Mouse (Mus musculus) liver, adult (tissue): ENCODE results near the gene Kmt2d.
A peak's percentile ranks its signal among the peaks of the same experiment; 100 is the strongest.

Experiments used
- GATA4 ChIP-seq: IDR thresholded peaks from 2 replicates; pipeline ENCODE4 v1.6.1; 2014; ENCODE audit warnings: mild to moderate bottlenecking, low read length; ENCODE audit not compliant: insufficient replicate concordance

Kmt2d gene

DNA sequence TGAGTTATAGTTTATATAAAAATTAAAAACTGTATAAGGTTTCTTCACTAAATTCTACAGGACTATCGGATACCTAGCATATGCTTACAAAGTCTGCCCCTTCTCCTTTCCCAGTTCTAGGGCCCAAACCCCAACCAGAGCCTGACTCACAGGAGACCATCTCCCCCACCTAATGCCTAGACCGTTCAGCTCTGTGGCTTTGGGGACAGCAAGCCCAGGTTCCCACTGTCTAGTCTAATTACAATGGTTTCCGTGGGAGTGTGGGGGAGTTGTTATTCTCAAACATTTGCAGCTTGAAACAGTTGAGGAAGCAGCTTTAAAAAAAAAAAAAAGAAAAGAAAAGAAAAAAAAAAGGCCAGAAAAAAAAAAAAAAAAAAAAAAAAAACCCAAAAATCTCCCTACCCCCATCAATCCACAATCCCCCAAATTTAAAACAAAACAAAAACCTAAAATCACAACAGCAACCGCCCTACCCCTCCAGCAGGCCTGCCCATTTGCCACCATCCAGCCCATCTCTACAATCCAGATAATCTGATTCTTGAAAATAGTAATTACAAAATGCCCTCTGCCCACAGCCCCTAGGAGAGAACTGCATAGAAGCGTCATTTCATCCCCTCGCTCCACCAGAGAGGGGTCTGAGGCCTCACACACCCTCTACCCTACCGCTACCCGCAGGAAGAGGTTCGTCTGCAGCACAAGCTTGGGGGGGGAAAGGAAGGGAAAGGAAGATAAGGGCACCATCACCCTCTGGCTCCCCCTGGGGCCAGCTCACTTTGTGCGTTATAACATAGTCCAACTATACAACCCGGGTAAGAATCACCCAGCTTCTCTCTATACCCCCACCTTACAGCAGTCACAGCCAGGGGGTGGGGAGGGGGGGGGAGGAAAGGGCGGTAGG is 38.6 kb downstream of the Kmt2d start:
- peak; percentile 30; the same call in 1 of the 2 replicates for TF ChIP-seq GATA4

DNA sequence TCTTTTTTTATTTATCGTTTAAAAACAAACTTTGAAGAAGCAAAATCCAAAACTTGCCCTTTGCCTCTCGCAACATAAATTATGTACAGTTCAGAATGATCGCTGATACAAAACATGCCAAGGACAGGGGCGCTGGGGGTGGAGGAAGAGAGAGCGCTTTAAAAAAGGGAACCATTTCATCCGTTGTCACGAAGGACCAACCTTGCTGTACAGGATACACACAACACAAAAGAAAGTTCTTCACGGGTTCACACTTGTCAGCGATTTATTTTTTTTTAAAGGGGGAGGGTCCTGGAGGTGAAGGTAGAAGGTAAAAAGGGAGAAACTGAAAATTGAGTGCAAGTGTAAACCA is 39.3 kb downstream of the Kmt2d start:
- no peak for TF ChIP-seq GATA4

DNA sequence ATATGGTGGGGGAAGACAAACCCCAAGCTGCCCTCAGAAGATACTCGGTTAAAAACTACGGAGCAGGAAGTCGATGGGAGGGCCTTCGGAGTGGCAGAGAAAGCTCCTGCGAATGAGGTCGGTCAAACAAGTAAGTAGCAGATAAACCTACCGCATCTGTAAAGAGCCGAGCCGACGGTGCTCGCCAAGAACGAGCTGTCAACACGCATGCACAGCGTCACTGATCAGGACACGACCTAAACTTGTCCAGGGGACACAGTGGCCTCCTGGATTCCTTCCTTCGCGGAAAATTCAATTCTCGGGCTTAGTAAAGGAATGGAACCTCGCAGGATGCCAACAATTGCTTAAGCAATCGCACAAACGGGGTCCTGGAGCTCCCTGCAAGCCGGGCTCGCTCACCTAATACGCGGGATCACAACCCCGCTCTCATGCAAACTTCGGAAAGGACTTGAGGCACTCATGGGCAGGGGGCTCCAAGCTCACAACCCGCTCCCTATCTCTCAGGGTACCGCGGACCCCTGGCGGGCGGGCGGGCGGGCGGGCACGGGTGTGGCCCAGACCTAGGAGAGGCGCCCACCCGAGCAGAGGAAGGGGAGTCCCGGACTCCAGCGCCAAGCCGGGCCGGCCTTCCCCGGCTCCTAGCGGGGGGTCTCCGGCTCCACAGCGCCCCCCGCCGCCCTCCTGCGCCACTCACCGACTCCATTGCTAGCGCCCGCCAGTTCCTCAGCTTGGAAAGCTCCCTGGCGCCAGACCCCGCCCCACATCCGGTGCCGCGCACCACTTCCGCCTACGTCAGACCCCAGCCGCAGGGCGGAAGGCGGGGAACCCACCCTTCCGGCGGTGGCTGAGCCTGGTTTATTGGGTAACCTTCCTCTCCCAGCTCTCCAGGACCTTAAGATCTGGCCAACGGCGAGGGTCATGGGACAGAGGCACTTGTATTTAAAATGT is 40.0 kb downstream of the Kmt2d start, which contains the start of gene Prkag1:
TSS of gene Prkag1 (minus strand) at position 786 of the 948 bp plus-strand sequence.
- TF ChIP-seq GATA4 = peak; percentile 44; the same call in 1 of the 2 replicates

GRCm38 (mm10) chr15:98827611-98828011 is 43.4 kb downstream of the Kmt2d start:
- no peak for TF ChIP-seq GATA4

GRCm38 (mm10) chr15:98823434-98823833 is 47.6 kb downstream of the Kmt2d start:
- no peak for TF ChIP-seq GATA4

DNA sequence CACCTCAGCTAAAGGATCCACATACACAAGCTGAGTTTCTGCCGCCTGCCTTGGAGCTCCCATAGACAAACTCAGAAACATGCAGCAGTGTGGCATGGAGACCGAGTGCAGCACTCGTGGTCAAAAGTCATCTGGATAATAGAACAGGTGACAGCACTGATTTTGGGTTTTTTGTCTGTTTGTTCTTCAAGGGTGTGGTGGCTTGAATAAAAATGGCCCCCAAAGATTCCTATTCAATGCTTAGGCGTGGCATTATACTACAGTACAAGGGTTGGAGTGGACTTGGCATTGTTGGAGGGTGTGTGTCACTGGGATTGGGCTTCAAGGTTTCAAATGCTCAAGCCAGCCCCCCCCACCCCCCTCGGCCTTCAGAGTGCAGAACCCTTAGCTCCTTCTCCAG is 48.9 kb downstream of the Kmt2d start:
- no peak for TF ChIP-seq GATA4

GRCm38 (mm10) chr15:98821403-98821802 is 49.6 kb downstream of the Kmt2d start:
- no peak for TF ChIP-seq GATA4

- TF ChIP-seq GATA4 = no peak
Observed at GRCm38 (mm10) chr15:98820937-98821336, 50.1 kb downstream of the Kmt2d start.

- TF ChIP-seq GATA4 = no peak
Observed at GRCm38 (mm10) chr15:98818171-98818570, 52.8 kb downstream of the Kmt2d start.

DNA sequence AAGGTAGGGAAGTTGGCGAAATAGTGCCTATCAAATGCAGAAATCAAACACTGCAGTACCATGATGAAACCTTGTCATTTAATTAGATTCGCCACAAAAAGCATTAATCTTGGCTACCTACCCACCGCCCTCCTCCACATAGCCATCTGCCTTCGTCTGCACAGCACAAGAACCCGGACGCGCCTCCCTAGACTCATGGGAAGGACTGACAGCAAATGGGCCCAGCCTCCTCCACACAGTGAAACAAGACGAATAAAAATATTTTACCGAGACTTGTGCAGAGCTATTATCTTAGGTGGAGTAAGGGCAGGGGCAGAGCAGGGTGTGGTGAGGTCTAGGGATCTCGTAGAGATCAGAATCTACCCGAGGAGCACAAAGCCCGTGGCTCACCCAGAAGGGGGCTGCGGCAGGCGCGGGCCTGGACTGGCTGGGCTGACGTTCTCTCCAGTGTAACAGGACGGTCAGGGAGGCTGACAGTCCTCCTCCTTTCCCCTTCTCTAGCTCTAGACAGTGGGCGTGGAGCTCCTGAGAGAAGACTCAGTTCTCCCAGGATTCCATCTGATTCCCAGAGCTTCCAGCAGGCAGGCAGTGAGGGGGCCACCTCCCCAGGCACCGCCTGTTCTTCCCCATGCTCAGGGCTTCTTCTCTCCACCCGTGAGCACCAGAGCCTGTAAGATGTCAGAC is 58.1 kb downstream of the Kmt2d start:
- no peak for TF ChIP-seq GATA4

GRCm38 (mm10) chr15:98809390-98809789 is 61.6 kb downstream of the Kmt2d start, which contains the start of gene Ddn:
Gene Ddn, minus strand, starts transcription at chr15:98809490.
- TF ChIP-seq GATA4 = no peak

DNA sequence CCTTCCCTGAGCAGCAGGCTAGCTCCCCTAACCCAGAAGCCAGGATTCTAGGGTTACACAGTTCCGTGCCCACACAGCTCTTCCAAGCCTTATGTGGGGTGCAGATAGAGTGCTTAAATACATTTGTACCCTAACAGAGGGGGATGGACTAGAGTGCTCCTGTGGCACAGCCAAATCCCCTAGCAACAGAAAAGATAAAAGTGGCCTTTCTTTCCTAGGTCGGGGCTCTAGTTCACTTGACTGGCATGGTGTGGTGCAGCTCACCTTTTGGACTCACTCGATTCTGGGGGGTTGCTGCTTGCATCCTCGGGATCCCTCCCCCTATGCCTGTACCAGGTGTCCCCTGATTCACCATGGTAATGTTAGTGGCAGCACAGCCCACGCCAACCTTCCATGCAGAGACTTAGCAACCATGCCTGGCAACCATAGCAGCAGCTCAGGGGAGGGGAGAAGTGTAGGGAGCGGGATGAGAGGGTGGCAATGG is 62.3 kb downstream of the Kmt2d start:
- no peak for TF ChIP-seq GATA4

DNA sequence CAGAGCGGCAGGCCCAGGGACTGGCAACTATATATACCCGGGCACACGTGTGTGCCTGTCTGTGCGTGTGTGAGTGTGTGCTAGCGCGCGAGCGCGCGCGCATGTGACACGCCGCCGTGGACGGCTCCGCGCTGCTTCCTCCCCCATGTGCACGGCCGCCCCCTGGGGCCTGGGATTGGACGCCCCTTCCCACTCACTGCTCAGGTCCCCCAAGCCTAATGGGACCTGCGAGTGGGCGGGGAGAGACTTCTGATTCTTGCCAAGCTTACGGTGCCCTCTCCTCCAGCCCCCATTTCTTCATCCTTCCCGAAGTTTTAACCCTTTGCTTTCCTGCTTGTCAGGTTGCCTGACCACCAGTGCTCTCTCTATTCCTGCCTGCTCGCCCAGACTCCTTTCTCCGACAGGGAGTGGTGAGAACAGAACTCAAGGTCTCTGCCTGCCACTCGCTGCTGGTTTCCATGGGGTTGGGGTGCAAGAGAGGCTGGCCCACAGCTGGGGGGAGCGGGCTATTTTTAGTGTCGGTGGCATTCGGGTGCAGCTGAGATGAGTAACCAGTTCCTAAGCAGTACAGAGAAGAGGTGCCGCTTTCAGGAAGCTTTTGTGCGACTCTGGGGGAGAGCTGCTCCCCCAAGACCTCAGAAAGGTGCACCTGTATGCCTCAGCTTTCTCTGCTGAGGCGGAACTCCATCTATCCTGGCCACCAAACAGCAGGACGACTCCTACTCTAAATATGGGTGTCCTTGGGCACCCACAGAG is 62.9 kb downstream of the Kmt2d start:
- no peak for TF ChIP-seq GATA4
